Mouse (Mus musculus) brain, embryonic 14.5 days (tissue): Measurements from ENCODE around the gene Wnt10b.

Experiments
- CTCF ChIP-seq: fragments of 200-500 bp; IDR thresholded peaks from 2 replicates; pipeline ENCODE4 v1.5.1; 2012; ENCODE audit warnings: inconsistent platforms, mild to moderate bottlenecking, moderate library complexity, borderline replicate concordance; ENCODE audit not compliant: insufficient read depth, insufficient read length; ENCODE audit errors: extremely low read depth
- POLR2A ChIP-seq: fragments of 200-500 bp; IDR thresholded peaks from 2 replicates; pipeline ENCODE4 v1.6.1; 2012; ENCODE audit warnings: mild to moderate bottlenecking, inconsistent platforms, borderline replicate concordance; ENCODE audit not compliant: poor library complexity, insufficient read depth, insufficient read length, severe bottlenecking; ENCODE audit errors: extremely low read depth

- TF ChIP-seq POLR2A (no peak), CTCF (no peak)
Measured at GRCm38 (mm10) chr15:98728366-98728765, 49.6 kb downstream of the Wnt10b start.
